Mouse (Mus musculus) forebrain, postnatal 0 days (tissue): ENCODE results near the gene Zfp229. TPM values are rescaled to one million over a fixed set of nuclear protein-coding genes. Genes with fewer than 3 reads are reported as not detected.
"Not testable (repeated sequence)": the region's sequence is repeated elsewhere in the genome, so short reads cannot be mapped to it uniquely, and the experiment has no call there.

Source experiments
- ATAC-seq: fragments of 200-750 bp; cut with Nextera tagmentation; 2 replicates; pipeline ENCODE4 v1.8.0; 2017; ENCODE audit warnings: mild to moderate bottlenecking, moderate library complexity
- DNase-seq: peaks from one replicate; pipeline ENCODE4 v3.0.0-alpha.2; 2015
- H3K27ac ChIP-seq: fragments of 300-500 bp; sonication (generic); 2 replicates; pipeline ENCODE4 v1.5.1; 2014; ENCODE audit warnings: low read depth, mild to moderate bottlenecking, antibody characterized with exemption, low read length, moderate library complexity, mixed read lengths
- H3K27me3 ChIP-seq: fragments of 300-500 bp; sonication (generic); 2 replicates; pipeline ENCODE4 v1.6.1; 2014; ENCODE audit warnings: mild to moderate bottlenecking, low read length, mixed read lengths; ENCODE audit not compliant: insufficient read depth
- H3K36me3 ChIP-seq: fragments of 300-500 bp; sonication (generic); 2 replicates; pipeline ENCODE4 v1.6.1; 2014; ENCODE audit warnings: mild to moderate bottlenecking, moderate library complexity; ENCODE audit not compliant: insufficient read depth
- H3K4me1 ChIP-seq: fragments of 300-500 bp; sonication (generic); 2 replicates; pipeline ENCODE4 v1.6.1; 2014; ENCODE audit warnings: antibody characterized with exemption; ENCODE audit not compliant: insufficient read depth
- H3K4me2 ChIP-seq: fragments of 300-500 bp; sonication (generic); 2 replicates; pipeline ENCODE4 v1.6.1; 2014; ENCODE audit warnings: low read depth, mild to moderate bottlenecking, moderate library complexity
- H3K4me3 ChIP-seq: fragments of 300-500 bp; sonication (generic); 2 replicates; pipeline ENCODE4 v1.5.1; 2014; ENCODE audit warnings: low read depth, low read length, mixed read lengths
- H3K9ac ChIP-seq: fragments of 300-500 bp; sonication (generic); 2 replicates; pipeline ENCODE4 v1.6.1; 2014; ENCODE audit warnings: mild to moderate bottlenecking
- H3K9me3 ChIP-seq: fragments of 300-500 bp; sonication (generic); 2 replicates; pipeline ENCODE4 v1.6.1; 2016; ENCODE audit warnings: low read length
- CTCF ChIP-seq: sonication (generic); IDR thresholded peaks from 2 replicates; pipeline ENCODE4 v1.5.1; 2016; ENCODE audit warnings: antibody characterized with exemption, control low read depth, low read depth
- WGBS: fragments of 180-500 bp; shearing (Covaris S2); extraction: QIAGEN DNeasy Blood & Tissue Kit; methylation state at CpG from one replicate; pipeline ENCODE4 v1.1.7; 2014; 5-methylcytosine and 5-hydroxymethylcytosine counted together
- polyA plus RNA-seq: library from polyadenylated mRNA; unstranded; fragments of >200 nt; fragmentation: Nextera tagmentation; extraction: Ambion mirVana; gene quantifications from 2 replicates; pipeline ENCODE4 v1.2.1, GENCODE M21; 2015
- total RNA-seq: library from RNA; depleted of rRNA; stranded (reverse); fragments of >200 nt; gene quantifications from 2 replicates; pipeline ENCODE4 v1.2.3, GENCODE M21; 2014; rRNA removed

Zfp229 gene
- 16.7 and 24.4 TPM in 2 replicates for total RNA-seq
- polyA plus RNA-seq, result 3.4 and 5.2 TPM in 2 replicates

DNA sequence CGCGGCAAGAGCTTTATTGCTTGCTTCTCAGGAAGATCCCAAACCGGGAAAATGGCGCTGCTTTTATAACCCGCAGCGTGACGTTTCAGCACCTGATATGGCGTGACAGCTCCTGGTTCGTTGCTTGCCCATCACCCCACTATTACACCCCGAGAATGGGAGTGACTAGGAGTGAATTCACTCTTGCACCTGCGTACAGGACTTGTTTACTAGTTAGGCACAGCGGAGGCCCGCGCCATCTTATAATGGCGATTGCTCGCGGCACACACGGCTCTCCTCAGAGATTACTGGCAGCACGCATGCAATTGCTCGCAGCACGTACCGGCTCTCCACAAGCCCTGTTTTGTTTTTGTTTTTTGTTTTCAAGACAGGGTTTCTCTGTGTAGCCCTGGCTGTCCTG is at the start of gene Zfp229:
Zfp229 (plus strand) TSS at position 301 of the 400 bp plus-strand sequence.
- not testable (repeated sequence) for H3K27me3 ChIP-seq, DNase-seq, H3K4me3 ChIP-seq, H3K4me1 ChIP-seq, H3K27ac ChIP-seq, H3K9ac ChIP-seq, ATAC-seq, H3K36me3 ChIP-seq, H3K9me3 ChIP-seq, H3K4me2 ChIP-seq
- WGBS, result 98% methylated on average over 7 of the region's 22 CpGs

DNA sequence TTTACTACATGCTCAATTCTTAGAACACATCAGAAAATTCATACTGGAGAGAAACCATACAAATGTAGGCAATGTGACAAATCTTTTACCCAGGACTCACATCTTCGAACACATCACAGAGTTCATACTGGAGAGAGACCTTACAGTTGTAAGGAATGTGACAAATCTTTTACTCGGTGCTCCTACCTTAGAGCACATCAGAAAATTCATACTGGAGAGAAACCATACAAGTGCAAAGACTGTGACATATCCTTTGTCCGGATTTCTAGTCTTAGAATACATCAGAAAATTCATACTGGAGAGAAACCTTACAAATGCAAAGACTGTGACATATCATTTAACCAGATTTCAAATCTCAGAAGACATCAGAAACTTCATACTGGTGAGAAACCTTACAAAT is 39.0 kb upstream of the Zfp229 start, which contains the start of gene Gm10226:
Gm10226 (plus strand) TSS at position 301 of the 400 bp plus-strand sequence.
- Histone ChIP-seq H3K27ac (no peak within 1 kb of the TSS), H3K36me3 (peaks cover 20% of the 10 kb centered on the region), H3K9ac (no peak within 1 kb of the TSS), H3K27me3 (no peaks in the 10 kb centered on the region), H3K4me1 (no peaks in the 10 kb centered on the region), H3K4me3 (no peak within 1 kb of the TSS), H3K9me3 (no peaks in the 10 kb centered on the region), H3K4me2 (no peak within 1 kb of the TSS)
- WGBS, result 91% methylated on average over 3 of the region's 3 CpGs
- DNase-seq (no peak), ATAC-seq (no peak)
- no peak for TF ChIP-seq CTCF

DNA sequence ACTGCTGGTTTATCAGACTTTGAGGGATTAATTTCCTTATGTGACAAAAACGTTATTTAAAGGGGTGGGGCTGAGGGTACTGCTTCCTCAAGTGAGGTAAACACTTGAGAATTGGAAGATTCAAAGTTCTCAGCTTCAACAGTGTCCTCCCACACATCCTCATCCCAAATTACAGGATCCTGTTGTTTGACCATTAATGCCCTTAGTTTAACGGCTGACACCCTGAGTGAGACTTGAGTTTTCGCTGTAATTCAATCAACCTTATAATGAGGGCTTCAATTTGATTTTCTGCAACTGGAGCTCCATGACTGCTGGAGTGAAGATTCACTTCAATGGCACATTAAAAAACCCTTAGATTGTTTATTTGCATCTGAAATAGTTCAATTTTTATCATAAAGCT is 37.3 kb upstream of the Zfp229 start:
- Histone ChIP-seq H3K27me3 (no peaks in the 10 kb centered on the region), H3K9me3 (no peaks in the 10 kb centered on the region), H3K27ac (no peak overlapping the region), H3K4me3 (no peak overlapping the region), H3K4me1 (no peaks in the 10 kb centered on the region), H3K36me3 (peaks cover 20% of the 10 kb centered on the region), H3K4me2 (no peak overlapping the region), H3K9ac (no peak overlapping the region)
- WGBS, result 81% methylated on average over 3 of the region's 3 CpGs
- DNase-seq, result no peak
- no peak for TF ChIP-seq CTCF
- ATAC-seq, result no peak

DNA sequence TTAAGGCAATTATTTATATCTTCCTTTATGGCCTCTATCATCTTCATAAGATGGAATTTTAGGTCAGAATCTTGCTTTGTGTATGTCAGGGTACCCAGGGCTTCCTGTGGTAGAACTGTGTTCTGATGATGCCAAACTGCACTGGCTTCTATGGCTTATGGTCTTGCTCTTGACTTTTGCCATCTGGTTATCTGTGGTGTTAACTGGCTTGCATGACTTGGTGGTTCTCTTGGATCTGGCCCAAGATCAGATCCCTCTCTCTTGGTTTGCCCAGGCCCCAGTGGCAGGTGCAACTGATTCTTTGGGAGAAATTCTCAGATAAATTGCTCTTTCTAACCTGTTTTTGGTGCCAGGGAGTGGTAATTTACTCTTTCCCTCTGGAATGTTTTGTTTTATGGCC is 34.5 kb upstream of the Zfp229 start:
- no peak for DNase-seq
- Histone ChIP-seq H3K27me3 (no peaks in the 10 kb centered on the region), H3K36me3 (peaks cover 7% of the 10 kb centered on the region; the same call in 1 of the 2 replicates), H3K9me3 (no peaks in the 10 kb centered on the region), H3K4me1 (no peaks in the 10 kb centered on the region), H3K9ac (no peak overlapping the region), H3K4me2 (no peak overlapping the region), H3K4me3 (no peak overlapping the region), H3K27ac (no peak overlapping the region)
- no peak for TF ChIP-seq CTCF
- ATAC-seq, result no peak

DNA sequence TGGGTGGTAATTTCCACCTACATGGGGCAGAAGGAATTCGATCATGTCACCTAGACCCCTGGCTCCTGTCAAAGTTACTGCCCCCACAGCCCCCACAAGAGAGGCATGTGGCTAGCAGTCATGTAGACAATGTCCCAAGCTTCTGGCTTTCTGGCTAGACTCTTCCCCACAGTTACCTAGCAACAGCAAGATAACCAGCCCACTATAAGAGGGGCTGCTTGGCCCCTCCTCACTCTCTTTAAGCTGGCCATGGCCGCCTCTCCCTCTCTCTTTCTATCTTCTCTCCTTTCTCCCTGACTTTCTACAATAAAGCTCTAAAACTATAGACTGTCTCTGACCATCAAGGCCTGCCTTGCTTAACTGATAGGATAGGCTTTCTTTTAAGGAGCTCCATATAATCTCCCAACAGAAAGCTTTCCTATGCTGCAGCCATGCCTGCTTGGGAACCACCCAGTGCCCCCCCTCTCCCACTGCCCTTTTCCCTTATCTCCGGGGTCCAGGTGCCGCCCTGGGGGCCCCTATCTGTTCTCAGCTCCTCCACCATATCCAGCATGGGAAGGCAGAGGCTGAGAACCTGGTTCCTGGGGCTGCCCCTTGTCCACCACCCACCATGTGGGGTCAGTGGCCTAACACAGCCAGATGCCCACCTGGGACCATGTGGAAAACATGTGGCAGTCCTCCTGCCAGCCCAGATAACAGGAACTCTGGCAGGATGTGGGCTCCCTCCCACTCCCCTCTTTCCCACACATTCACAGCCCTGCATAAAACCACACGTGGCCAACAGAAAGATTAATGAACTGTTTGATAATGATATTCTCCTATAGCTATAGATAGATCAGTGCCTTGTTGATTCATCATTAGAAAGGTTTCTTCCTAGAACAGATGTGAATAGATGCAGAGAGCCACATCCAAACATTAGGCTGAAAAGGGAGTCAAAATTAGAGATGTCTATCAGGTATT is 28.0 kb upstream of the Zfp229 start:
- WGBS, result 54% methylated on average over 5 of the region's 5 CpGs
- no peak for ATAC-seq

DNA sequence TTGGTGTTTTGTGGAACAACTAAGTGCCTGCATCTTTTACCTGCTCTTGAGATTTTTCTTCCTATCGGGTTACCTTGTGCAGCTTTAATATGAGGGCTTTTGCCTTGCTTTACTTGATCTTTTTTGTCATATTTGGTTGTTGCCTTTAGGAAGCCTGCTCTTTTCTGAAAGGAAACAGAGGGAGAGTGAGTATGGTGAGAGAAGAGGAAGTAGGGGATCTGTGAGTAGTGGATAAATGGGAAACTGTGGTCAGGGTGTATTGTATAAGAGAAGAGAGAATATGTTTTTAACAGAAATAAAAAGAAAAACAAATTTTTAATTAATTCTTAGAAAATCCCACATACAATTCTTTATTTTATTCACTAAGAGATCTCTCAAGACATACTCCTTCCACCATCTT is 27.2 kb upstream of the Zfp229 start:
- no peaks in the 10 kb centered on the region for H3K27me3 ChIP-seq
- H3K4me2 ChIP-seq, result no peak overlapping the region
- peaks cover 2% of the 10 kb centered on the region; the same call in 1 of the 2 replicates for H3K4me1 ChIP-seq
- no peak for ATAC-seq
- no peak for TF ChIP-seq CTCF
- H3K9me3 ChIP-seq, result no peaks in the 10 kb centered on the region
- H3K36me3 ChIP-seq, result no peaks in the 10 kb centered on the region
- DNase-seq, result no peak
- no peak overlapping the region for H3K9ac ChIP-seq
- no peak overlapping the region for H3K27ac ChIP-seq
- WGBS, result 93% methylated on average over 1 of the region's 1 CpGs
- H3K4me3 ChIP-seq, result no peak overlapping the region

More for the DNA sequence above, 28.0 kb upstream of the Zfp229 start:
- Histone ChIP-seq H3K9me3 (no peaks in the 10 kb centered on the region), H3K4me3 (no peak overlapping the region), H3K36me3 (no peaks in the 10 kb centered on the region), H3K9ac (no peak overlapping the region), H3K27me3 (no peaks in the 10 kb centered on the region), H3K4me2 (no peak overlapping the region), H3K27ac (no peak overlapping the region), H3K4me1 (no peaks in the 10 kb centered on the region)
- no peak for DNase-seq
- no peak for TF ChIP-seq CTCF

DNA sequence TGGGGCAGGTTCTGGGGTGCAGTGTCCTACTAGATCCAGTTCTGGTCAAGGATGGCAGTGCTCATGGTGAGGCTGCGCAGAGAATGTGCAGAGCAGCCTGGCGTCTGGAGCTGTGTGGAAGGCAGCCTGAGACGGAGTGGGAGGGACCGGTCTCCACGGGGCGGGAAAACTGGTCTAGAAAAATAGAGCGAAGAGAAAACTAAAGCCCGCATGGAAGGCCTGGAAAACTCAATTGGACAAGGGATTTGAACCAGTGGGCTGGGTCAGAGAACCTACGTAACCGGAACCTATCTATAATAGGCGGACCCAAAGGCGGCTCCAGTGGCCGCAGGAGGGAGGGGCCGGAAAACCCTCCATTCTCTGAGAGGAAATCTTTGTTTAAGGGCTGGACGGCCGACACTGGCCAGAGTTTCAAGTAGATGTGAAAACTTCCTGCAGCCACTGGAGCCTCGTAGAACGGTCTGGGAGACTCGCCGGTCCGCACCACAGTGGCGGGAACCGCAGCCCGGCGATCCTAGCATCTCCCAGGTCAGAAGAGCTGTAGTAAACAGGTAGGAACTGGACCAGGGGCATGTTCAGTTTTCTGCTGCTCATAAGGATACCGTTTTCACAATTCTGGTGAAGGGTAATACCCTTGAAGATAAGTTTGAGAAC is 23.1 kb upstream of the Zfp229 start, which contains the start of gene Zfp760:
Zfp760 (plus strand) TSS at position 399 of the 654 bp plus-strand sequence.
- peak; percentile 97 for ATAC-seq
- 4% methylated on average over 26 of the region's 26 CpGs for WGBS
- TF ChIP-seq CTCF, result no peak

More for the DNA sequence above, 23.1 kb upstream of the Zfp229 start, which contains the start of gene Zfp760:
- H3K9me3 ChIP-seq, result no peaks in the 10 kb centered on the region
- peak within 1 kb of the TSS; percentile 67 for H3K27ac ChIP-seq
- peak within 1 kb of the TSS; percentile 59 for H3K9ac ChIP-seq
- H3K4me1 ChIP-seq, result peaks cover 3% of the 10 kb centered on the region; the same call in 1 of the 2 replicates
- no peaks in the 10 kb centered on the region for H3K27me3 ChIP-seq
- H3K4me3 ChIP-seq, result peak within 1 kb of the TSS; percentile 46
- DNase-seq, result peak; percentile 83
- 0 out of 2 replicates have a peak, but pooled peaks cover 8% of the 10 kb centered on the region for H3K36me3 ChIP-seq
- H3K4me2 ChIP-seq, result peak within 1 kb of the TSS; percentile 62
